Mouse (Mus musculus) megakaryocyte, adult 5-6 weeks (primary cell): ENCODE data around the gene Myh10. TPM values are rescaled to one million over a fixed set of nuclear protein-coding genes. Genes with fewer than 3 reads are reported as not detected.

Experiments used
- ATAC-seq: 2 replicates; pipeline ENCODE4 v1.8.0; 2016; ENCODE audit warnings: mild to moderate bottlenecking, inconsistent platforms; ENCODE audit not compliant: poor library complexity, severe bottlenecking
- total RNA-seq, 2 experiments: library from RNA; stranded (forward) in 1 of 2; stranded (reverse) in 1 of 2; fragments of 153-499, 151-499 nt in 1 of 2; fragments of 221-1000, 200-1000 nt in 1 of 2; gene quantifications; 2 replicates each; pipeline versions ENCODE4 v1.2.3 to v1.2.4; 2015 to 2017

The Myh10 gene
- total RNA-seq, 2 experiments from 2014 or later = 0.59 to 1.9 TPM

DNA sequence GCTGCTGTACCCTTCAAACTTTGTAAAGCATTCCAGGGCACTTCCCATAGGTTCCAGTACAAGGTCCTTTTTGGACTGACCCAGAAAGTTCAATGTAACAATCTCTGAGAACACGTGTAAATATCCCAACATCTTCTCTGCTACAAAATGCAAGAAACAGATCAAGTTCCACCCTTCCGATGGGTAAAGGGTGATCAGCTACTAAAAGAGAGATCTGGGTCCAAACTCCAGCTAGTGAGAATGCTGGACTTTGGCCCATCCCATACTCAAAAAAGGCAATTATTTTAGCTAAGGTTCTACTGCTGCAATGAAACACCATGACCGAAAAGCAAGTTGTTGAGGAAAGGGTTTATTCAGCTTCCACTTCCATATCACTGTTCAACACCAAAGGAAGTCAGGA is 163.3 kb downstream of the Myh10 start:
- no peak for ATAC-seq

- no peak for ATAC-seq
Observed at GRCm38 (mm10) chr11:68857329-68857728, 166.0 kb downstream of the Myh10 start.

- ATAC-seq = no peak
Observed at GRCm38 (mm10) chr11:68859943-68860593, 168.7 kb downstream of the Myh10 start.

- ATAC-seq = no peak
Observed at GRCm38 (mm10) chr11:68862260-68862659, 170.9 kb downstream of the Myh10 start.

DNA sequence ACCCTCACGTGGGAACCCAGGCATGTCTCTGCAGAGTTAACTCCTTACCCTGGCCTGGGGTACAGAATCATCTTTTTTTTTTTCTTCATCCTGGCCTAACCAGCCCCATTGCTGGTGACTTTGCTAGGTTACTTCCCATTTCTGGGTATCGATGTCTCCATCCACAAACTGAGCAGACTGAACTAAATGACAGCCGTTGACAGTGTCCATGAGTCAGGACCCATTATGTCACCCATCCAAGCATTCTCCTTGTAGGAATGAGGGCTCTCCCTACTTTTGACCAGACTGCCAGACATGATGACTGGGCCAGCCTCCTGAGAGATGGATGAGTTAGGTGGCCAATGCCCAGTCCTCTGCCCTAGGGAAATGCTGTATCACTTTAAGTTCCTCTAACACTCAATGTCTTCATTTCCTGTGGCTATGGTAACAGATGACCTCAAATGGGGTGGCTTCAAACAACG is 172.3 kb downstream of the Myh10 start:
- peak; percentile 95 for ATAC-seq

DNA sequence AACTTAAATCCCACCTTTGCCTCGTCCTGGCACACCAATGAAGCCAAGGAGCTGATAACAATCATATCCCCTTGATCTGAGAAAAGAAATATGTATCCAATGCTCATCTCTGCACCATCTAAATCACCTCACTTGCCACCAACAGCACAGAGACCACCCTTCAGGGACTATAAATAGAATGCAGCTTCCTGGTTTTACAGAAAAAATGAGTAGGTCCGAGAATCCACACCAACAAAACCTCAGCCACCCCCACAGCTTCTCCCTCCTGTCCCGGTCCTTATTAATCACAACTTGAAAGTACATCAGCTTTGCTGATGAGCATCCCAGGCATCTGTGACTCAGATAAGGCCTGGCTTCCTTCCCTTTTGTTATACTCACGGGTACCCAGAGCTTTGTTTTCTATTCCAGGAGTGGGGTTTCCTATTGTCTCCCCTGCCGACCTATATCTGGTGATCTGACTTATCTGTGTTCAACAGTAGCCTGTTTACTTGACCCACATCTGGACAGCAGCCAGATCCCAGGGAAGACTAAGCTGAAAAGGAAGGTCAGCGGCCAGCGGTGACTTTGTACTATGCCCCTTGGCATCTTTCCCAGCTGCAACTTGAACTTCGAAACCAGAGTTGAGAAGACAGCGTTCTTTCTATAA is 173.3 kb downstream of the Myh10 start:
- peak; percentile 4; the same call in 1 of the 2 replicates for ATAC-seq

Other genes with a start within 250 kb of the Myh10 start
- gene Pik3r6, start 188.5 kb upstream of the Myh10 start, total RNA-seq (2015) = 35.9 TPM in 2 replicates
- gene Pik3r6, start 188.5 kb upstream of the Myh10 start, total RNA-seq (2017) = 63.6 and 67.3 TPM in 2 replicates
- gene Mfsd6l, start 135.4 kb upstream of the Myh10 start, total RNA-seq (2015) = 0.59 and 1.9 TPM in 2 replicates
- 2.4 TPM in 2 replicates for gene Mfsd6l, start 135.4 kb upstream of the Myh10 start, total RNA-seq (2017)
- gene Ccdc42, start 104.5 kb upstream of the Myh10 start, total RNA-seq (2015) = not detected in 2 replicates
- gene Ccdc42, start 104.5 kb upstream of the Myh10 start, total RNA-seq (2017) = not detected in 2 replicates
- gene Ndel1, start 180.3 kb downstream of the Myh10 start, total RNA-seq (2015) = 48.9 and 53.9 TPM in 2 replicates
- gene Ndel1, start 180.3 kb downstream of the Myh10 start, total RNA-seq (2017) = 71.2 and 114 TPM in 2 replicates
- not detected in 2 replicates for gene Rnf222, start 197.0 kb downstream of the Myh10 start, total RNA-seq (2015)
- gene Rnf222, start 197.0 kb downstream of the Myh10 start, total RNA-seq (2017) = not detected in 2 replicates
- 2,468 and 2,587 TPM in 2 replicates for gene Rpl26, start 210.0 kb downstream of the Myh10 start, total RNA-seq (2015)
- 3,510 and 4,069 TPM in 2 replicates for gene Rpl26, start 210.0 kb downstream of the Myh10 start, total RNA-seq (2017)
- gene Odf4, start 235.5 kb downstream of the Myh10 start, total RNA-seq (2015) = not detected in 2 replicates
- gene Odf4, start 235.5 kb downstream of the Myh10 start, total RNA-seq (2017) = not detected in 2 replicates